Mouse (Mus musculus): Measurements from ENCODE around the gene Doc2g.
"Not testable (repeated sequence)": the region's sequence is repeated elsewhere in the genome, so short reads cannot be mapped to it uniquely, and the experiment has no call there.

Doc2g gene

DNA sequence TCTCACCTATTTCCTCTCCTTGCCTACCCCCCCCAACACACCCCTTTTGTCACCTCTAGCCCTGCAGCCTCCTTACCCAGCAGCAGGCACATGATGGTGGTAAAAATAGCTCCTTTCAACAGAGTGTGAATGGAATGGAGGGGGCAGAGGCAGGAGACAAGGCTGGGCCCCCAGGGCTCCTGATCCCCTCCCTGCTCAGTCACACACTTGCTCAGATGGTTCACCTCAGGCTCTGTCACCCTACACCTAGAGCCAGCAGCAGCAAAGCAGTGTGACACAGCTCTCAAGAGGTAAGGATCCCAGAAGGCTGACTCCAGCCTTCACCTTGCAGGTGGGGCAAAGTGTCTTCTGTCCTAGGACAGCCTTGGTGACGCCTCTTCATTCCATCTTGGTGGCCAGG is at the start of gene Doc2g:
Gene Doc2g (plus strand): TSS at position 202 of the 400 bp plus-strand sequence.
- in situ Hi-C loops (cut with MboI), result no loop called here

DNA sequence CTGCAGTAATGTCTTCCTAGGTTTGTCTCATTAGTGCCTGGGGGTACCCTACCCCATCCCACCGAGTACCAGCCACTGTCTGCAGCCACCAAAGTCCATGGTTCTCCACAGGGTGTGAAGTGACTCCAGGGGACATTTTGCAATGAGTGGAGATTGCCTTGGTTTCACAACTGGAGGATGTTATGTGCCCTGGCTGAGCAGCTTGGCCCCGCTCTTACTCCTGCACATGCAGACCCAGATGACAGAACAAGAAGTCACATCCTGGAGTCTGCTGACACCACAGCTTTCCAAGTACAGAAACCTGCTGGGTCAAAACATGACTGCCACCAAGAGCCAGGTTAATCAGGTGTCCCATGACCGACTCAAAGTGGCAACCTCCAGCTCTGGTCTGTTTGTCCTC is 48.1 kb upstream of the Doc2g start:
- in situ Hi-C loops (cut with MboI), result no loop called here

DNA sequence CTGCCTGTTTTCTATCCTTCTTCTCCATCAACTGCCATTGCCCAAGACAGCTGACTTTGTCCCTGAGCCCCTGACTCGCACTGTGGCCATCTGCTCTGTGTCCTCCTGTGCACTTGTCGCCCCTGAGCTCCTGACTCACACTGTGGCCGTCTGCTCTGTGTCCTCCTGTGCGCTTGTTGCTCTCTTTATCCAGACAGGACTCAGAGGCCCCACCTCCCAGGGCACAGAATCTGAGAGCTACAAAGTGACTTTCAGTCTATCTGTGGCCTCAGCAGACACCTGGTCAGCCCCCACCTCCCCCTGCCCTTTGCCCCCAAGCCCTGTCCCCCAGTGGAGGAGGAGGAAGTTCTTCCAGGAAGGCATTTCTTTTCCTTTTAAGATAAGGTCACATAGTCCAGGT is 47.3 kb upstream of the Doc2g start:
- in situ Hi-C loops (cut with MboI), result no loop called here

DNA sequence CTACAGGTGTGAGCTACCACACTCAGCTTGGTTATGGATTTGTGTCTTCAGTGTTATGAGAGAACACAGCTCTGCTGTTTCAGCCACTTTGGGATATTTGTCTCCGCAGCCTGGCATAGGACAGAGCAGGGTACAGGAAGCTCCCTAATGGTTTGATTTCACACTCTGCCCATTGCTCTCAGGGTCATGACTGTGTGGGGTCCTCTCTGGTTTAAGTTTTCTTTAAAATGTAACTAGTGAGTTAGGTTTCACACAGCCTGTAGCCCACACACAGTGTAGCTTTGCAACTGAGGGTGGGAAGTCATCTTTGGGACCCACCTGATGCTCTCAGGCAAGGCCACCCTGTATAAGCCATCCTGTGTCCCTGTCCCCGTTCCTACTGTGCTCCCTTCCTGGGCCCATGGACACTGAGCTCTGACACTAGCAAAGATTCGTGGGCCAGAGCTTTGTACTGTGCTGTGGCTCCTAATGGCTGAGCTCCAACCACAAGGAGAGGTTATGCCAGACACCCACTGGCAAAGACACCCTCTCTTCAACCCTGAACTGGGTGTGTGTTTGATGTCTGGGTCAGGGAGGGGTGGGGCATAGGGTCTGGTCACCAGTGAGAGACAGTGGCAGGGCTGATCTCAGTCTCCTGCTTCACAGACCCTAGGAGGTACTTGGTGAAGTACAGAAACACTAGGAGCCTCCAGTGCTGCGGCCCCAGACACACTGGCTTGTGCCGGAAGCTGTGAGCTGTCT is 45.6 kb upstream of the Doc2g start:
- in situ Hi-C loops (cut with MboI), result not testable (repeated sequence)

DNA sequence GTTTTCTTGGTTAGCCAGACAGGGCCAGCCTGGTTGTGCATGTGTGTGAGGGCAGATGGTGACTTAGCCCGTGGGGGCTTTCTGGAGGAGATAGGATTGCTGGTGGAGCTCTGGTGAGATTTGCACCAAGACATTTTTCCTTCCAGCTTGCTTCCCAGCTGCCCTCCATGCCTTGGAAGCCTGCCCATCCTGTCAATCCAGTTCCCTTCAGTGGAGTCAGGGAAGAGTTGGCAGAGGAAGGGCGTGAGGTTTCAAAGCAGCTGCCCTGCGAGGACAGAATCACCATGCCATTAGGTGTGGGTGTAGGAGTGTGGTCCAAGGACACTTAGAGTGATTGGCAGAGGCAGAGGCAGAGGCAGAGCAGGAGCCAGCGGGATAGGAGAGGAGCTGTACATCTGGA is 44.6 kb upstream of the Doc2g start, which contains the start of gene Aldh3b3:
Gene Aldh3b3 (plus strand): TSS at position 176 of the 400 bp plus-strand sequence.
- in situ Hi-C loops (cut with MboI), result no loop called here

DNA sequence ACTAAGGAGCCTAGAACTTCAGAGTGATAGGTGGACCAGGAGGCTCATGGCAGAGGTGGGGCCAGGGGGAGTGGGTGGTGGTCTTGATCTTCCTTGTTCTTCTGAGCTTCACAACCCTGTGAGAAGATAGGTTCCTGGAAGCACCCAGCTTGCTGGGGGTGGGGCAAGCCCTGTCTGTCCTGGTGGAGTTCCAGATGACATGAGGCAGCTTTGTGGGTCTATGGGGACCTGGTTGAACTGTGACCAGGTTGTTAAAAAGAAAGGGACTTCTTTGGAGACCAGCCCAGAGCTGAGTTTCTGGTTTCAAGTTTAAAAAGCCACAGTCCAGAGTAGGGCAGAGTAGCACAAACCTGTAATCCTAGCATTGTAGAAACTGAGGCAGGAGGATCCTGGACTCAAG is 44.1 kb upstream of the Doc2g start:
- in situ Hi-C loops (cut with MboI), result no loop called here

DNA sequence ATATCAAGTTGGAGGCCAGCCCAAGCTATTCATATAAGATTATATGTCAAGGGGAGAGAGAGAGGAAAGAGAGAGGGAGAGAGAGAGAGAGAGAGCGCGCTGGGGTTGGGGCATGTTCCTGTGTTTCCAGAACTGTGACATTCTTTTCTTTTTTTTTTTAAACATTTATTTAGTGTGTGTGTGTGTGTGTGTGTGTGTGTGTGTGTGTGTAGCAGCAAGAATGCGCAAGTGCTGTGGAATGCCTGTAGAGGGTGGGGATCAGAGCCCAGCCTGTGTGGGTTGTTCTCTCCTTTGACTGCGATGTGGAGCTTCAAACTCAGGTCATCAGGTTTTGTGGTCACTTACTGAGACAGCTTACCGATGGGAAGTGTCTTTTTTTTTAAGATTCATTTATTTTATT is 42.9 kb upstream of the Doc2g start:
- in situ Hi-C loops (cut with MboI), result no loop called here

DNA sequence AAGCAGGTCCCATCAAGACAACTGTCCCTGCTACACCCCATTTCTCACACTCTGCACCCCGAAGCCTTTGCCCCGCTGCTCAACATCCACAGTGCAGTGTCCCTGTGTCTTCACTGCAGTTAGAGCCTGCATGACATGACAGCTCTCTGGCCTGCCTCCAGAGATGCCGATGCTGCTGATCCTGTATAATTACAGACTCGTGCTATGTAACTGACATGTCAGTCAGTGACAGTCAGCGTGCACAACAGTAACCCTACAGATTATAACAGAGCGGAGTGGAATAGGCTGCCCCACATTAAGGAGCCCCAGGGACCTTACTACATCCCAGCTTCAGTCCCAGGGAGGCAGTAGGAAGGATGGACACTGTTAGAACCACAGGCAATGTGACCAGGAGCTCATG is 41.3 kb upstream of the Doc2g start:
- in situ Hi-C loops (cut with MboI), result not testable (repeated sequence)

DNA sequence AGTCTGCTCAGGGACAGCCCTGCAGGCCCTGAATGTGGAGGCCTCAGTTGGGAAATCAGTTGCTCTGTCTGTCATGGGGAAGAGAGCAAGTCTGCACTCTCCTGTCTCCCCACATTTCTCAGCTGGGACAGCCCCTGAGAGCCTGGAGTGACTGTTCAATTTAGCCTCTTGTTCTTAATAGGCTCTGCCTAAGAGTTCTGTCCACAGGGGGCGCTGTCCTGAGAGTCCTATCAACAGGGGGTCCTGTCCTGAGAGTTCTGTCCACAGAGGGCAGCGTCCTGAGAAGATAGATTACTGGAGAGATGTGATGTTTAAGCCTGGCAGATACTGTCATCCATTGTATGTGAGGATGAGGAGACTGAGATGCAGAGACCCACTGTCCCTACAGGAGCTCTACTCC is 40.6 kb upstream of the Doc2g start:
- in situ Hi-C loops (cut with MboI), result no loop called here

DNA sequence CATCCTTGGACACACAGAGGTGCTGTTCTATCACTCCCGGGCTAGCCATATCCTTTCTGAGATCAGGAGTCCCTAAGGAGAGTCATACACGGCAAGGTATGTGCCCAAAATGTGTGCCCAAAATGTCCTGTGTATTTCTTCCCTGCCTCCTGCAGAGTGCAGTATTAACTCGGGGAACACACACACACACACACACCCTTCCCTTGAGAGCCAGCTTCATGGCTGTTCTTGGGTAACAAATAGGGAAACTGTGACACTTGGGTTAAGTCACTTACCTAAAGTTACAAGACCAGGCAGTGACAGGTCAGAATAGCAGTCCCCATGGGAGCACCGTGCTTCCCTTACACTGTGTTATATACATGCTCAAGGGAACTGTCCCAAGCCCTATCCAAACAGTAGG is 39.1 kb upstream of the Doc2g start:
- in situ Hi-C loops (cut with MboI), result no loop called here

DNA sequence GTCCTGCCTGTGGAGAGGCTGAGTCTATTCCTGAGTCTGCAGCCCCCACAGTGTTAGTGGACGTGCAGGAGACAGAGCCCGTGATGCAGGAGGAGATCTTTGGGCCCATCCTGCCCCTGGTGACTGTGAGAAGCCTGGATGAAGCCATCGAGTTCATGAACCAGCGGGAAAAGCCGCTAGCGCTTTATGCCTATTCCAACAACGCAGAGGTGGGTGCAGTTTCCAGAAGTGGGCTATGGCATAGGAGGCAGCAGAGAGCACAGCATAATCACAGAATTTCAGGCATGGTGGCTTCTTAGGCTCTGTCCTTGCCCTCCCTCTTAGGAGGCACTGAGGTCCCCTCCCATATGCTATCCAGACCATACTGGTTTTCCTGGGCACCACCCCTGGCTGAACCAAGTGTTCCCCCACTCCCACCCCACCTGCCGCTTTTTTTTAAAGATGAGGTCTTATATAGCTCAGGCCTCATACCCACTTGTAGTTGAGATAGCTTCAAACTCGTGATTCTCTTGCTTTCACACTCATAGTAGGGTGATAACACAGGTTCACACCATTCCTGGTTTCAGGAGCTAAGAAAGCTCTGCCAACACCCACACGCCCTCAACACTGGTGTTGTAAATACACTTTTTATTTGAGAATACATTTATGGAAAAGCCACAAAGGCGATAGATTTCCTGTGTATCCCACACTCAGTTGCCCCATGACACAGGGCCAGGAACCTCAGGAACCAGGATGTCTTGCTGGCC is 36.6 kb upstream of the Doc2g start:
- in situ Hi-C loops (cut with MboI), result no loop called here

DNA sequence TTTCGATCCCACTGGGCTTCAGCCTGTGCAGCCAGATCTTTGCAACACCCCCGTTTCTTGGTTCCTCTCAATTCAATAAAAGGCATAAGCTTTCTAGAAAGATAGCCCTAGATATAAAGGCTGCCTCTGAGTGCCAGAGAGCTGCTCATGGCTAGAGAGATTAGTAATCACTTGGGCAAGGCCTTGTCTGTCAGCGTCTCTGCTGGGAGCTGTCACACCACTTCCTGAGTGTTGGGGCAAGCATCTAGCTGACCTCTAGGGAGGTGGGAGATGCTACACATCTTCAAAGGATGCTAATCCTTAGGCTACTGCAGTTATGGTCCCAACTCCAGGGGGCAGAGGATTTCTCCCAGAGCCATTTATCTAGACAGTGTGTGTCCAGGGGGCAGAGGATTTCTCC is 35.9 kb upstream of the Doc2g start:
- in situ Hi-C loops (cut with MboI), result no loop called here

DNA sequence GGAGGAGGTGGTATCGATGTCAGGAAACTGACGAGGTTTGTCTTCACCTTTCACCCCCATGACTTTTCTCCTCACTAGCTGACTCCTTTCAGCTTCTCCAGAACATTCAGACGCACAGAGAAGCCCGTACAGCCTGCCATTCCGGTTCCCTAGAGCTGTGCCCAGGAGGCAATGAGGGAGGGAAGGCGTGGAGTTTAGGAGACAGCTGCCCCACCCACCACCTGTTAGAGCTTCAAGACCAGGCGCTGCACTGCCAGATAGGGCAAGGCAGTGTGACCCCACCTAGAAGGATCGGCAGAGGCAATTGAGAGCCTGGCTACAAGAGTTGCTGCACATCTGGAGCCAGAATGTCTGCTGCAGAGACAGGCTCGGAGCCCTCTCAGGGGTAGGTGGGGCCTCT is 30.9 kb upstream of the Doc2g start, which contains the start of gene Aldh3b2:
Gene Aldh3b2 (plus strand): TSS at position 100 of the 400 bp plus-strand sequence.
- in situ Hi-C loops (cut with MboI), result no loop called here

DNA sequence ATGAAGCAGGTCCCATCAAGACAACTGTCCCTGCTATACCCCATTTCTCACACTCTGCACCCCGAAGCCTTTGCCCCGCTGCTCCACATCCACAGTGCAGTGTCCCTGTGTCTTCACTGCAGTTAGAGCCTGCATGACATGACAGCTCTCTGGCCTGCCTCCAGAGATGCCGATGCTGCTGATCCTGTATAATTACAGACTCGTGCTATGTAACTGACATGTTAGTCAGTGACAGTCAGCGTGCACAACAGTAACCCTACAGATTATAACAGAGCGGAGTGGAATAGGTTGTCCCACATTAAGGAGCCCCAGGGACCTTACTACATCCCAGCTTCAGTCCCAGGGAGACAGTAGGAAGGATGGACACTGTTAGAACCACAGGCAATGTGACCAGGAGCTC is 28.5 kb upstream of the Doc2g start:
- in situ Hi-C loops (cut with MboI), result not testable (repeated sequence)

DNA sequence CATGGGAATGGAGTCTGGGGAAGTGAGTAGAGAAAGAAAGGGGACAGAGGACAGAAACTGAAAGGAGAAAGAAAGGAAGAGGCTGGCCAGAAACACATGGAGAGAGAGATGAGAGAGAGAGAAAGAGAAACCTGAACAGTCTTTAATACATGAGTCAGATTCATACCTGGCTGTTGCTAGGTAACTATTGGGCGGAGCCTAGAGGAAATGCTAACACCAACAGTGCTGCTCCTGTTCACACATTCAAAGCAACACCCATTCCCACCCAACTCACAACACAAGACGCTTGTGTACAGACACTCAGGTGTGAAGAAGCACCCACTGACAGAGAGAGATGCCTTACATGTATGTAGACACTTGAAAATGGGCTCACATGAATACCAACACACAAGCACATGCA is 27.2 kb upstream of the Doc2g start:
- in situ Hi-C loops (cut with MboI), result no loop called here

DNA sequence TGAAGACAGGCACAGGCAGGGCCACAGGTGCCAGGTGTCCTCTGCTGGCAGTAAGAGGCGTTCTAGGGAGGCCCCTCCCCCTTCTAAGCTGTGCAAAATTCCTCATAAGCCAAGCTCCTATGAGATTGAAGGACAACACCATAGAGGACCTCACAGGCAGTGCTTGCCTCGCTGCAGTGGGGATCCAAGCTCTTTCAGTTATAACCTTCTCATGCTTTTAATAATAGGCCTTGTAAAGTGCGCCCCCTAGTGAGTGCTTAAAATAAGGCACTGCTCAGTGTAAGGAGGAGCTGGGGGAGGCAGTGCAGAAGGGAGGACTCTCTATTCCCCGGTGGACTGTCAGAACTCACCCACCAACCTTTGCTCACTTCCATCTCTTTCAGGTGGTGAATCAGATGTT is 22.8 kb upstream of the Doc2g start:
- in situ Hi-C loops (cut with MboI), result no loop called here

DNA sequence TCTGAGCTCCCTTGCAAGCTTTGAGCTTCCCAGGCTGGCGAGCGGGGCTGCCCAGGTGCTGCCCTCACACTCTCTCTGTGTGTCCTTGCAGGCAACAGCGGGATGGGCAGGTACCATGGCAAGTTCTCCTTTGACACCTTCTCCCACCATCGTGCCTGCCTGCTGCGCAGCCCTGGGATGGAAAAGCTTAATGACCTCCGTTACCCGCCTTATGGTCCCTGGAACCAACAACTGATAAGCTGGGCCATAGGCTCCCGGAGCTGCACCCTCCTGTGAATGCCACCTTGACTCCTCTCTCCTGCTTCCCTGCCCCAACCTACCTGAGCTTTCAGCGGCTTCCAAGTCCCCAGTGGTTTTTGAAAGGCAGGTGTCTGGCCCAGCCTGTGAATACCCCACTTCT is 22.2 kb upstream of the Doc2g start:
- in situ Hi-C loops (cut with MboI), result no loop called here

DNA sequence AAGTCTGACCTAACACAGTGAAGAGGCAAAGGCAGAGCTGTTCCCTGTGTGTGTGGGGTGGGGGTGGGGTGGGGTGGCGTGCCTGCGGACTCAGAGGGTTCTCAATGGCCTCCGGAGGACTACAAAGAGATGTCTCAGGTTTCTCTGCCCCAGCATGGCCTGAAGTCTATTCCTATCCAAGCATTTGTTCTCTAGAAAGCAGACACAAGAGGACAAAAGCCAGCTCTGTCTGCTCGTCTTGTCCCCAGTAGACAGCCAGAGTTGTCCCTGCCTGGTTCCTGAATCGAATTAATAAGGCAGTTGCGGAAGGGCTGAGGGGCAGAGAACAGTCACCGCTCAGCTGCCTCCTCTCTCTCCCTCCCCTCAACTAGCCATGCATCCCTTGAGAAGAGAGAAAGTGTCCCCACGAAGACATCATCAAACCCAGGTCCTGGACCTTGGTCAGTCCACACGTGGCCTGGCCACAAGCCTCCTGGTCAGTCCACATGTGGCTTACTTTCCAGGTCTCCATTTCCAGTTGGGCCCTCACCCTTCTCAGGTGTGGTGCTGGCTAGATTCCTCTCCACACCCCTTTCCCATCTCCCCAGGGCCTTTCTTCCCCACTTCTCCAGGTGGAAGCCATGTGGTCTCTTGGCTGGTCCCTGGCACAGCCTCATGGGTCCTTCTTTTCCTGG is 19.4 kb upstream of the Doc2g start:
- in situ Hi-C loops (cut with MboI), result no loop called here

DNA sequence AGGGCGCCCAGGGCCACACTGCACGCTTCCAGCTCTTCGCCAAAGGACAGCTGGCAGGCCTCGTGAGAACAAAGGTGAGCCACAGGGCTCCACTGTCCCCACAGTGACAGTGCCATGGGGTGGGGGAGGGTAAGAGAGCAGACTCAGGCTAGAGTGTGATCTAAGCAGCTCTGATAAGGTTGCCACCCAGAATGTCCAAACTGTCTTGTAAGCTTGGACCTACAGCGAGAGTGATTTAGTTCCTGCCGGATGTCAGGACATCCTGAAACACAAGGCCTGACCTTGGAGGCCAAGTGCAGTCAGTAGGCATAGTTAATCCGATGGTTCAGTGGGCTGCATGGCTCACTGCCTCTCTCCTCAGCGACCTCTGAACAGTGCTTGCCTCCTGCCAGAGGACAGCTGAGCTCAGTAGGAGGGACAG is 17.8 kb upstream of the Doc2g start:
- in situ Hi-C loops (cut with MboI), result no loop called here

DNA sequence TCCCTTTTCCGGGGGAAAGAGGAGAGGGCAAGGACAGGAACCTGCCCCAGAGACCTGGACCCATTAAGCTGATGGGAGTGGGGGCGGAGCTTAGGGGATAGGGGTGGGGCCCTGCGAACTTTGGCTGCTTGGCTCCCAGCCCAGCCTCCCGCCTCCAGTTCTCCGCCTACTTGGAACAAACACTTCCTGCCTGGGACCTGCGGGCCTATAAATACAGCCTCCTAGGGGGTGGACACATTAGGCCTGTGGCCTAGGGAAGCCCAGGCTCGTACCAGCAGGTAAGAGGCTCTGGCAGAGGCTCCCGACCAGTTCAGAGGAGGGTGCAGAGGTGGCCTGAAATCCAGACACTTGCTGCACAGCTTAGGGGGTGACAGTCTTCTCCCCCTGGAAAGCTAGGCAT is 16.8 kb upstream of the Doc2g start, which contains the start of gene Acy3:
Gene Acy3 (plus strand): TSS at position 237 of the 400 bp plus-strand sequence.
- in situ Hi-C loops (cut with MboI), result no loop called here

DNA sequence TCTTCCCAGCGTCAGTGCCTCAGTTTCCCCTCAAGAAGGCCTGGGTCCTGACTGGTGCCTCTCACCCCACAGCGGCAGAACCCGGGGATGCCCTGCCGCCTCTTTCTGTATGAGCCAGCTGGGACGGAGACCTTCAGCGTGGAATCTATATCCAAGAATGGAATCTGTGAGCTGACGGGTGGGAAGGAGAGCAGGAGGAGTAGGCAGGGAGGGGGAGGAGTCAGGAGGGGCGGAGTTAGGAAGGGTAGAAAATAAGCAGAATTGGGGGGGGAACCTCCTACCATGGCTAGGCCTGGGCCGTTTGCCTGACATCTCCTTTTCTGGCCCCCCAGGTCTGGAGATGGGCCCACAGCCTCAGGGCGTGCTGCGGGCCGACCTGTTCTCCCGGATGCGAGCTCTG is 15.0 kb upstream of the Doc2g start:
- in situ Hi-C loops (cut with MboI), result no loop called here

DNA sequence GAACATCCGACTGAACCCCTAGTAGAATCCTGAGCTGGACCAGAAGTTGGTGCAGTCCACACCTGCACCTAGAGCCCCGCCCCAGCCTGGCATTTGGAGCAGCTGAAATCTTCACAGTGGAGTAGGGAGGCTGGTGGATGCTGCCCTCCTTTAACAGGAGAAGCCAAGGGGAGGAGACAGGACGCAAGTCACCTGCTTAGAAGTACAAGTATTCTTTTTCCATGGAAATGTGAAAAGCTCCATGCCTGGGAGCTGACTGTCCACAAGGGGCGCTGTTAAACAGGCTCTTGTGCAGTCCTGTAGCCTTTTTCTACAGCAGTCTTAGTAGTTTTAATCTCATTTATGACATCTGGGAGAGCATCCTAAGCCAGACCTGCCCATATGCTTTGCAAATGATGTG is 14.4 kb upstream of the Doc2g start:
- in situ Hi-C loops (cut with MboI), result no loop called here

DNA sequence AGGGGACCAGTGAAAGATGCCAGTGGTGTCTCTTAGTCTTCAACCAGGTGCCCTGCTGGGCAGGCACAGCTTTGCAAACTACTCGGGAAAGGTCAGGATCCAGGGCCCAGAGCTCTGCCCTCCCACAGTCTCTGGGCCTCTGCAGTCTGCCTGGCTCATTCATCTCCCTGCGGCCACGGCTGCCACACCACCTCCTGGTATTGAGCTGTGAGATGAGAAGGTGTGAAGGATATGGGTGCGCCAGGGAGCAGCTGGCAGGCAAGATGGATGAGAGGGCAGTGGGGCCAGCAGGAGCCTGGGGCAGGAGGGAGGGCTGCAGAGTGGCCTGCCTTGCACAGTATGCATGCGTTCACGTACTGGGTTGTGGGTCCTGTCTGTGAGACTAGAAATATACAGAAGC is 12.3 kb upstream of the Doc2g start:
- in situ Hi-C loops (cut with MboI), result no loop called here
